Mouse (Mus musculus) CH12.LX (cell line): ENCODE data around the gene Gm13694.

ENCODE experiments used
- CHD2 ChIP-seq: IDR thresholded peaks from 2 replicates; pipeline ENCODE4 v1.6.1; 2011; ENCODE audit warnings: low read length, improper control_type of control experiment
- CTCF ChIP-seq, 2 experiments: IDR thresholded peaks in 1 of 2; conservative IDR thresholded peaks in 1 of 2; 2 replicates each; pipeline ENCODE4 v1.5.1; 2011 to 2012; ENCODE audit warnings: low read depth in 2 of 2, low read length in 2 of 2, improper control_type of control experiment in 1 of 2, inconsistent platforms in 1 of 2, mild to moderate bottlenecking in 1 of 2, moderate library complexity in 1 of 2
- EP300 ChIP-seq: IDR thresholded peaks from 2 replicates; pipeline ENCODE4 v1.6.1; 2011; ENCODE audit warnings: low read length, improper control_type of control experiment
- ETS1 ChIP-seq: conservative IDR thresholded peaks from 2 replicates; pipeline ENCODE4 v1.6.1; 2012; ENCODE audit warnings: low read depth, mild to moderate bottlenecking, inconsistent platforms, low read length, improper control_type of control experiment, moderate library complexity
- JUND ChIP-seq: conservative IDR thresholded peaks from 2 replicates; pipeline ENCODE4 v1.6.1; 2011; ENCODE audit warnings: low read depth, low read length, improper control_type of control experiment
- MYC ChIP-seq: IDR thresholded peaks from 2 replicates; pipeline ENCODE4 v1.6.1; 2011; ENCODE audit warnings: low read depth, mild to moderate bottlenecking, improper control_type of control experiment, low read length
- POLR2AphosphoS2 ChIP-seq: IDR thresholded peaks from 2 replicates; pipeline ENCODE4 v1.6.1; 2011; ENCODE audit warnings: low read depth, low read length, improper control_type of control experiment
- RAD21 ChIP-seq: IDR thresholded peaks from 2 replicates; pipeline ENCODE4 v1.6.1; 2011; ENCODE audit warnings: low read depth, mild to moderate bottlenecking, low read length, improper control_type of control experiment, moderate library complexity
- TCF12 ChIP-seq: IDR thresholded peaks from 2 replicates; pipeline ENCODE4 v1.6.1; 2014; ENCODE audit warnings: low read depth, mild to moderate bottlenecking, inconsistent platforms, low read length, improper control_type of control experiment
- ZC3H11A ChIP-seq: IDR thresholded peaks from 2 replicates; pipeline ENCODE4 v1.6.1; 2012; ENCODE audit warnings: low read depth, mild to moderate bottlenecking, inconsistent platforms, low read length, improper control_type of control experiment
- ZKSCAN1 ChIP-seq: IDR thresholded peaks from 2 replicates; pipeline ENCODE4 v1.6.1; 2012; ENCODE audit warnings: low read depth, inconsistent platforms, low read length, improper control_type of control experiment, borderline replicate concordance
- ZNF384 ChIP-seq: IDR thresholded peaks from 2 replicates; pipeline ENCODE4 v1.6.1; 2012; ENCODE audit warnings: low read depth, low read length, improper control_type of control experiment, inconsistent platforms

GRCm38 (mm10) chr2:84009818-84010217 lies 31.1 kb downstream of the Gm13694 start:
- TF ChIP-seq POLR2AphosphoS2 (no peak), RAD21 (no peak), CTCF (conservative IDR thresholded peaks at IDR 0.05 in 1 of 2, IDR thresholded peaks at IDR 0.05 in 1 of 2; ENCODE audit: low read depth in 2 of 2, low read length in 2 of 2) (no peak), MYC (no peak), TCF12 (no peak), EP300 (no peak), ZKSCAN1 (no peak), ZC3H11A (no peak), JUND (no peak), ZNF384 (no peak), CHD2 (no peak), ETS1 (no peak)
